Mouse (Mus musculus) intestine, embryonic 14.5 days (tissue): ENCODE data around the gene Usf1. TPM values are rescaled to one million over a fixed set of nuclear protein-coding genes. Genes with fewer than 3 reads are reported as not detected.

Experiments
- ATAC-seq: fragments of 200-750 bp; cut with Nextera tagmentation; replicated peaks from 2 replicates; pipeline ENCODE4 v1.8.0; 2017; ENCODE audit warnings: low read depth, moderate number of reproducible peaks, moderate TSS enrichment, moderate library complexity; ENCODE audit not compliant: low FRiP score, low TSS enrichment
- DNase-seq: peaks from one replicate; pipeline ENCODE4 v3.0.0-alpha.2; 2018; ENCODE audit warnings: low spot score
- H3K27ac ChIP-seq: fragments of 300-500 bp; sonication (generic); 2 replicates; pipeline ENCODE4 v1.5.1; 2014; ENCODE audit warnings: low read depth, mild to moderate bottlenecking, control low read depth
- H3K27me3 ChIP-seq: fragments of 300-500 bp; sonication (generic); replicated peaks from 2 replicates; pipeline ENCODE4 v1.6.1; 2014; ENCODE audit warnings: low read length, control low read depth; ENCODE audit not compliant: control insufficient read depth, insufficient read depth
- H3K36me3 ChIP-seq: fragments of 300-500 bp; sonication (generic); 2 replicates; pipeline ENCODE4 v1.6.1; 2014; ENCODE audit warnings: low read length, control low read depth; ENCODE audit not compliant: control insufficient read depth, insufficient read depth
- H3K4me1 ChIP-seq: fragments of 300-500 bp; sonication (generic); replicated peaks from 2 replicates; pipeline ENCODE4 v1.6.1; 2014; ENCODE audit warnings: low read length, control low read depth, mixed read lengths; ENCODE audit not compliant: control insufficient read depth, insufficient read depth
- H3K4me2 ChIP-seq: fragments of 300-500 bp; sonication (generic); 2 replicates; pipeline ENCODE4 v1.6.1; 2014; ENCODE audit warnings: low read length
- H3K4me3 ChIP-seq: fragments of 300-500 bp; sonication (generic); 2 replicates; pipeline ENCODE4 v1.5.1; 2014; ENCODE audit warnings: low read depth, low read length, control low read depth, mixed read lengths
- H3K9ac ChIP-seq: fragments of 300-500 bp; sonication (generic); 2 replicates; pipeline ENCODE4 v1.6.1; 2014; ENCODE audit warnings: mild to moderate bottlenecking, low read length
- H3K9me3 ChIP-seq: fragments of 300-500 bp; sonication (generic); 2 replicates; pipeline ENCODE4 v1.6.1; 2016; ENCODE audit warnings: low read length, control low read depth; ENCODE audit not compliant: control insufficient read depth
- WGBS: fragments of 180-500 bp; shearing (Covaris S2); extraction: QIAGEN DNeasy Blood & Tissue Kit; methylation state at CpG from one replicate; pipeline ENCODE4 v1.1.7; 2014; 5-methylcytosine and 5-hydroxymethylcytosine counted together
- polyA plus RNA-seq: library from polyadenylated mRNA; unstranded; fragments of >200 nt; fragmentation: Nextera tagmentation; extraction: Ambion mirVana; gene quantifications from 2 replicates; pipeline ENCODE4 v1.2.1, GENCODE M21; 2014

Usf1 gene
- polyA plus RNA-seq, 1 experiment from 2014 or later, result 73.7 TPM

- no peak overlapping the region for H3K4me2 ChIP-seq
- WGBS, result 81% methylated on average over 4 of the region's 4 CpGs
- no peak overlapping the region for H3K27ac ChIP-seq
- no peak for ATAC-seq
- no peak for DNase-seq
- H3K4me1 ChIP-seq, result no peaks in the 10 kb centered on the region; the same call in 1 of the 2 replicates
- peaks cover 4% of the 10 kb centered on the region; the same call in 1 of the 2 replicates for H3K9me3 ChIP-seq
- H3K36me3 ChIP-seq, result peaks cover 10% of the 10 kb centered on the region
- no peaks in the 10 kb centered on the region for H3K27me3 ChIP-seq
- H3K4me3 ChIP-seq, result no peak overlapping the region
- no peak overlapping the region for H3K9ac ChIP-seq
Measured at GRCm38 (mm10) chr1:171466565-171466964, 55.5 kb downstream of the Usf1 start.

Other genes starting within 250 kb of the Usf1 start
- gene Pcp4l1, start 215.0 kb upstream of the Usf1 start, polyA plus RNA-seq, result 21.9 and 29.2 TPM in 2 replicates
- 0.55 and 1.7 TPM in 2 replicates for gene Nr1i3, start 197.3 kb upstream of the Usf1 start, polyA plus RNA-seq
- 27.2 and 31.5 TPM in 2 replicates for gene Tomm40l, start 188.8 kb upstream of the Usf1 start, polyA plus RNA-seq
- 2.5 and 5.2 TPM in 2 replicates for gene Apoa2, start 186.3 kb upstream of the Usf1 start, polyA plus RNA-seq
- gene Fcer1g, start 176.9 kb upstream of the Usf1 start, polyA plus RNA-seq, result 47.0 and 55.3 TPM in 2 replicates
- gene Adamts4, start 160.9 kb upstream of the Usf1 start, polyA plus RNA-seq, result 5.0 and 6.1 TPM in 2 replicates
- 247 and 258 TPM in 2 replicates for gene Ndufs2, start 159.9 kb upstream of the Usf1 start, polyA plus RNA-seq
- gene B4galt3, start 141.0 kb upstream of the Usf1 start, polyA plus RNA-seq, result 65.5 and 68.4 TPM in 2 replicates
- gene Ppox, start 130.1 kb upstream of the Usf1 start, polyA plus RNA-seq, result 48.6 and 51.5 TPM in 2 replicates
- gene Usp21, start 123.3 kb upstream of the Usf1 start, polyA plus RNA-seq, result 63.0 and 68.1 TPM in 2 replicates
- 105 and 114 TPM in 2 replicates for gene Ufc1, start 116.3 kb upstream of the Usf1 start, polyA plus RNA-seq
- gene Dedd, start 82.2 kb upstream of the Usf1 start, polyA plus RNA-seq, result 43.8 and 51.1 TPM in 2 replicates
- 31.1 and 34.6 TPM in 2 replicates for gene Nit1, start 65.7 kb upstream of the Usf1 start, polyA plus RNA-seq
- gene Pfdn2, start 65.6 kb upstream of the Usf1 start, polyA plus RNA-seq, result 48.2 and 51.4 TPM in 2 replicates
- 1.5 and 1.7 TPM in 2 replicates for gene Klhdc9, start 50.5 kb upstream of the Usf1 start, polyA plus RNA-seq
- 2.6 and 2.8 TPM in 2 replicates for gene Nectin4, start 41.2 kb upstream of the Usf1 start, polyA plus RNA-seq
- gene Arhgap30, start 22.4 kb upstream of the Usf1 start, polyA plus RNA-seq, result 1.1 and 1.3 TPM in 2 replicates
- gene Tstd1, start 7.6 kb downstream of the Usf1 start, polyA plus RNA-seq, result 2.8 and 3.4 TPM in 2 replicates
- 88.7 and 92.1 TPM in 2 replicates for gene F11r, start 26.2 kb downstream of the Usf1 start, polyA plus RNA-seq
- 10.9 and 12.3 TPM in 2 replicates for gene Alyref2, start 92.2 kb downstream of the Usf1 start, polyA plus RNA-seq
- gene Itln1, start 124.0 kb downstream of the Usf1 start, polyA plus RNA-seq, result not detected in 2 replicates
- 0.31 and 0.35 TPM in 2 replicates for gene Cd244a, start 147.9 kb downstream of the Usf1 start, polyA plus RNA-seq
- 0.11 and 0.15 TPM in 2 replicates for gene Ly9, start 196.1 kb downstream of the Usf1 start, polyA plus RNA-seq
- 0.16 TPM in 1 of 2 replicates, not detected in the other for gene Slamf7, start 241.7 kb downstream of the Usf1 start, polyA plus RNA-seq